Mouse (Mus musculus): ENCODE data around the gene Gm4303.
"Not testable (repeated sequence)": the region's sequence is repeated elsewhere in the genome, so short reads cannot be mapped to it uniquely, and the experiment has no call there.

Gm4303 gene

GRCm38 (mm10) chr10:100345672-100346071 lies at the start of gene Gm4303:
Gm4303 (plus strand) TSS chr10:100345972.
- ATAC-seq (ENCODE audit: low TSS enrichment), result not testable (repeated sequence)

- ATAC-seq (ENCODE audit: low TSS enrichment), result peak; percentile 85
Observed at GRCm38 (mm10) chr10:100296105-100296504, 49.7 kb upstream of the Gm4303 start.

GRCm38 (mm10) chr10:100300106-100300505 lies 45.7 kb upstream of the Gm4303 start:
- ATAC-seq (ENCODE audit: low TSS enrichment), result not testable (repeated sequence)

GRCm38 (mm10) chr10:100335376-100335775 lies 10.4 kb upstream of the Gm4303 start, which contains the start of gene Gm4301:
Gm4301 (plus strand) TSS chr10:100335676.
- not testable (repeated sequence) for ATAC-seq (ENCODE audit: low TSS enrichment)

GRCm38 (mm10) chr10:100340536-100340935 lies 5.2 kb upstream of the Gm4303 start, which contains the start of gene Gm4302:
Gm4302 (plus strand) TSS chr10:100340836.
- not testable (repeated sequence) for ATAC-seq (ENCODE audit: low TSS enrichment)

- ATAC-seq (ENCODE audit: low TSS enrichment), result not testable (repeated sequence)
Observed at GRCm38 (mm10) chr10:100350793-100351192, 5.0 kb downstream of the Gm4303 start, which contains the start of gene Gm4305. Gm4305 (plus strand) TSS chr10:100351093.

GRCm38 (mm10) chr10:100356841-100357240 lies 11.1 kb downstream of the Gm4303 start:
- not testable (repeated sequence) for ATAC-seq (ENCODE audit: low TSS enrichment)

GRCm38 (mm10) chr10:100361038-100361437 lies 15.3 kb downstream of the Gm4303 start, which contains the start of gene Gm4307:
Gm4307 (plus strand) TSS chr10:100361338.
- ATAC-seq (ENCODE audit: low TSS enrichment), result not testable (repeated sequence)

- not testable (repeated sequence) for ATAC-seq (ENCODE audit: low TSS enrichment)
Observed at GRCm38 (mm10) chr10:100382460-100382859, 36.7 kb downstream of the Gm4303 start, which contains the start of gene Gm4312. Gm4312 (minus strand) TSS chr10:100382560.

Measured in frontal cortex, adult (tissue).